Mouse (Mus musculus) hindbrain, embryonic 15.5 days (tissue): Measurements from ENCODE around the gene Zfp27. TPM values are rescaled to one million over a fixed set of nuclear protein-coding genes. Genes with fewer than 3 reads are reported as not detected.

Experiments used
- ATAC-seq: fragments of 200-750 bp; cut with Nextera tagmentation; 2 replicates; pipeline ENCODE4 v1.8.0; 2017; ENCODE audit warnings: low read depth, moderate number of reproducible peaks, moderate TSS enrichment; ENCODE audit not compliant: low FRiP score
- H3K27ac ChIP-seq: fragments of 300-500 bp; sonication (generic); replicated peaks from 2 replicates; pipeline ENCODE4 v1.5.1; 2015; ENCODE audit warnings: mild to moderate bottlenecking, inconsistent platforms
- H3K27me3 ChIP-seq: fragments of 300-500 bp; sonication (generic); 2 replicates; pipeline ENCODE4 v1.6.1; 2015; ENCODE audit warnings: control low read depth, inconsistent platforms
- H3K36me3 ChIP-seq: fragments of 300-500 bp; sonication (generic); 2 replicates; pipeline ENCODE4 v1.6.1; 2015; ENCODE audit warnings: control low read depth, inconsistent platforms
- H3K4me1 ChIP-seq: fragments of 300-500 bp; sonication (generic); replicated peaks from 2 replicates; pipeline ENCODE4 v1.6.1; 2015; ENCODE audit warnings: control low read depth, inconsistent platforms
- H3K4me2 ChIP-seq: fragments of 300-500 bp; sonication (generic); 2 replicates; pipeline ENCODE4 v1.6.1; 2015; ENCODE audit warnings: moderate library complexity, mild to moderate bottlenecking, inconsistent platforms
- H3K4me3 ChIP-seq: fragments of 300-500 bp; sonication (generic); 2 replicates; pipeline ENCODE4 v1.5.1; 2015; ENCODE audit warnings: mild to moderate bottlenecking, inconsistent platforms
- H3K9ac ChIP-seq: fragments of 300-500 bp; sonication (generic); 2 replicates; pipeline ENCODE4 v1.6.1; 2015; ENCODE audit warnings: inconsistent platforms
- H3K9me3 ChIP-seq: fragments of 300-500 bp; sonication (generic); 2 replicates; pipeline ENCODE4 v1.6.1; 2016; ENCODE audit warnings: control low read depth, inconsistent platforms
- WGBS: fragments of 180-500 bp; shearing (Covaris S2); methylation state at CpG from one replicate; pipeline ENCODE4 v1.1.7; 2015; 5-methylcytosine and 5-hydroxymethylcytosine counted together
- polyA plus RNA-seq: library from polyadenylated mRNA; unstranded; fragments of >200 nt; fragmentation: Nextera tagmentation; extraction: Ambion mirVana; gene quantifications from 2 replicates; pipeline ENCODE4 v1.2.1, GENCODE M21; 2015

Gene Zfp27
- 13.0 and 15.2 TPM in 2 replicates for polyA plus RNA-seq

GRCm38 (mm10) chr7:29905966-29906681 lies at the start of gene Zfp27:
Zfp27 (minus strand) TSS chr7:29906572.
- Histone ChIP-seq H3K4me2 (peak within 1 kb of the TSS; percentile 68), H3K4me1 (peaks cover 28% of the 10 kb centered on the region), H3K27ac (peak within 1 kb of the TSS; percentile 99), H3K27me3 (no peaks in the 10 kb centered on the region), H3K9ac (peak within 1 kb of the TSS; percentile 68), H3K36me3 (peaks cover 17% of the 10 kb centered on the region), H3K4me3 (peak within 1 kb of the TSS; percentile 64), H3K9me3 (no peaks in the 10 kb centered on the region)
- under 1% methylated on average over 22 of the region's 22 CpGs for WGBS
- ATAC-seq: peak; percentile 90

GRCm38 (mm10) chr7:29954731-29955130 lies 48.4 kb upstream of the Zfp27 start:
- Histone ChIP-seq H3K4me3 (peak overlapping the region; percentile 87; the same call in 1 of the 2 replicates), H3K36me3 (peaks cover 8% of the 10 kb centered on the region; the same call in 1 of the 2 replicates), H3K27ac (peak overlapping the region; percentile 96; the same call in 1 of the 2 replicates), H3K4me1 (peaks cover 13% of the 10 kb centered on the region), H3K9ac (peak overlapping the region; percentile 93; the same call in 1 of the 2 replicates), H3K9me3 (no peaks in the 10 kb centered on the region), H3K27me3 (no peaks in the 10 kb centered on the region), H3K4me2 (peak overlapping the region; percentile 79)
- no peak for ATAC-seq
- 21% methylated on average over 4 of the region's 4 CpGs for WGBS

- peak; percentile 92 for ATAC-seq
- Histone ChIP-seq H3K9me3 (no peaks in the 10 kb centered on the region), H3K4me2 (peak within 1 kb of the TSS; percentile 79), H3K9ac (peak within 1 kb of the TSS; percentile 93), H3K4me3 (peak within 1 kb of the TSS; percentile 87), H3K27me3 (no peaks in the 10 kb centered on the region), H3K4me1 (peaks cover 13% of the 10 kb centered on the region), H3K27ac (peak within 1 kb of the TSS; percentile 96), H3K36me3 (peaks cover 13% of the 10 kb centered on the region; the same call in 1 of the 2 replicates)
- WGBS: under 1% methylated on average over 52 of the region's 52 CpGs
These were observed 47.4 kb upstream of the Zfp27 start, which contains the start of gene Zfp74 for GRCm38 (mm10) chr7:29953513-29954401. Zfp74 (minus strand) TSS chr7:29954089.

- WGBS: 30% methylated on average over 10 of the region's 10 CpGs
- H3K9me3 ChIP-seq: no peaks in the 10 kb centered on the region
- no peak for ATAC-seq
These were observed 46.7 kb upstream of the Zfp27 start for GRCm38 (mm10) chr7:29953086-29953485.

GRCm38 (mm10) chr7:29944201-29944600 lies 37.8 kb upstream of the Zfp27 start:
- Histone ChIP-seq H3K9ac (no peak overlapping the region), H3K4me2 (no peak overlapping the region), H3K36me3 (peaks cover 36% of the 10 kb centered on the region), H3K4me3 (no peak overlapping the region), H3K27me3 (no peaks in the 10 kb centered on the region), H3K4me1 (no peaks in the 10 kb centered on the region), H3K9me3 (no peaks in the 10 kb centered on the region), H3K27ac (no peak overlapping the region)
- ATAC-seq: no peak
- WGBS: 70% methylated on average over 2 of the region's 2 CpGs

More at GRCm38 (mm10) chr7:29953086-29953485, 46.7 kb upstream of the Zfp27 start:
- H3K36me3 ChIP-seq: peaks cover 15% of the 10 kb centered on the region
- peaks cover 13% of the 10 kb centered on the region for H3K4me1 ChIP-seq
- peak overlapping the region; percentile 79 for H3K4me2 ChIP-seq
- H3K4me3 ChIP-seq: peak overlapping the region; percentile 87
- peak overlapping the region; percentile 96 for H3K27ac ChIP-seq
- H3K27me3 ChIP-seq: no peaks in the 10 kb centered on the region
- H3K9ac ChIP-seq: peak overlapping the region; percentile 93

GRCm38 (mm10) chr7:29943720-29944119 lies 37.3 kb upstream of the Zfp27 start:
- H3K4me3 ChIP-seq: no peak overlapping the region
- no peak overlapping the region for H3K9ac ChIP-seq
- WGBS: 69% methylated on average over 2 of the region's 2 CpGs
- peaks cover 34% of the 10 kb centered on the region for H3K36me3 ChIP-seq
- no peak overlapping the region for H3K27ac ChIP-seq
- no peaks in the 10 kb centered on the region for H3K27me3 ChIP-seq
- H3K4me1 ChIP-seq: no peaks in the 10 kb centered on the region
- ATAC-seq: no peak
- no peaks in the 10 kb centered on the region for H3K9me3 ChIP-seq
- no peak overlapping the region for H3K4me2 ChIP-seq

- ATAC-seq: no peak
- Histone ChIP-seq H3K27me3 (no peaks in the 10 kb centered on the region), H3K4me3 (no peak overlapping the region), H3K9ac (no peak overlapping the region), H3K4me2 (no peak overlapping the region), H3K27ac (no peak overlapping the region), H3K36me3 (peaks cover 28% of the 10 kb centered on the region), H3K4me1 (no peaks in the 10 kb centered on the region), H3K9me3 (no peaks in the 10 kb centered on the region)
- 54% methylated on average over 2 of the region's 2 CpGs for WGBS
These were observed 36.4 kb upstream of the Zfp27 start for GRCm38 (mm10) chr7:29942740-29943139.

- 78% methylated on average over 11 of the region's 11 CpGs for WGBS
- H3K4me2 ChIP-seq: no peak overlapping the region
- no peak overlapping the region for H3K9ac ChIP-seq
- no peaks in the 10 kb centered on the region for H3K27me3 ChIP-seq
- H3K9me3 ChIP-seq: no peaks in the 10 kb centered on the region
- H3K4me1 ChIP-seq: no peaks in the 10 kb centered on the region
- no peak overlapping the region for H3K27ac ChIP-seq
- peaks cover 34% of the 10 kb centered on the region for H3K36me3 ChIP-seq
- no peak overlapping the region for H3K4me3 ChIP-seq
- no peak for ATAC-seq
These were observed 34.7 kb upstream of the Zfp27 start for GRCm38 (mm10) chr7:29941027-29941426.

- Histone ChIP-seq H3K4me1 (no peaks in the 10 kb centered on the region), H3K36me3 (peaks cover 50% of the 10 kb centered on the region), H3K9ac (no peak overlapping the region), H3K27ac (no peak overlapping the region), H3K4me3 (no peak overlapping the region), H3K9me3 (no peaks in the 10 kb centered on the region), H3K4me2 (no peak overlapping the region), H3K27me3 (no peaks in the 10 kb centered on the region)
- 84% methylated on average over 6 of the region's 6 CpGs for WGBS
- ATAC-seq: no peak
These were observed 32.5 kb upstream of the Zfp27 start for GRCm38 (mm10) chr7:29938856-29939255.

GRCm38 (mm10) chr7:29922780-29923179 lies 16.4 kb upstream of the Zfp27 start:
- Histone ChIP-seq H3K4me2 (no peak overlapping the region), H3K36me3 (no peaks in the 10 kb centered on the region), H3K27ac (no peak overlapping the region), H3K9ac (no peak overlapping the region), H3K4me1 (no peaks in the 10 kb centered on the region), H3K27me3 (no peaks in the 10 kb centered on the region), H3K9me3 (no peaks in the 10 kb centered on the region), H3K4me3 (no peak overlapping the region)
- no peak for ATAC-seq
- 74% methylated on average over 2 of the region's 2 CpGs for WGBS

- no peak overlapping the region for H3K4me3 ChIP-seq
- H3K9me3 ChIP-seq: no peaks in the 10 kb centered on the region
- no peak overlapping the region for H3K9ac ChIP-seq
- ATAC-seq: no peak
- no peaks in the 10 kb centered on the region for H3K27me3 ChIP-seq
- peaks cover 9% of the 10 kb centered on the region for H3K36me3 ChIP-seq
- no peaks in the 10 kb centered on the region for H3K4me1 ChIP-seq
- H3K4me2 ChIP-seq: no peak overlapping the region
- WGBS: 88% methylated on average over 6 of the region's 6 CpGs
- H3K27ac ChIP-seq: no peak overlapping the region
These were observed 15.2 kb upstream of the Zfp27 start for GRCm38 (mm10) chr7:29921439-29922093.
